Mouse (Mus musculus) limb, embryonic 14.5 days (tissue): ENCODE data around the gene Cacna1a. TPM values are rescaled to one million over a fixed set of nuclear protein-coding genes. Genes with fewer than 3 reads are reported as not detected.

Source experiments
- ATAC-seq: fragments of 200-750 bp; cut with Nextera tagmentation; 2 replicates; pipeline ENCODE4 v1.8.0; 2017; ENCODE audit warnings: low read depth, moderate number of reproducible peaks, moderate TSS enrichment; ENCODE audit not compliant: low FRiP score
- DNase-seq: peaks from one replicate; pipeline ENCODE4 v3.0.0-alpha.2; 2015; ENCODE audit warnings: low spot score
- H3K27ac ChIP-seq: fragments of 300-500 bp; sonication (generic); replicated peaks from 2 replicates; pipeline ENCODE4 v1.5.1; 2014; ENCODE audit warnings: low read depth, mild to moderate bottlenecking, low read length, moderate library complexity, mixed read lengths
- H3K27me3 ChIP-seq: fragments of 300-500 bp; sonication (generic); 2 replicates; pipeline ENCODE4 v1.6.1; 2014; ENCODE audit warnings: low read length, mixed read lengths; ENCODE audit not compliant: control insufficient read depth, insufficient read depth
- H3K36me3 ChIP-seq: fragments of 300-500 bp; sonication (generic); 2 replicates; pipeline ENCODE4 v1.6.1; 2014; ENCODE audit warnings: mild to moderate bottlenecking, low read length, moderate library complexity, mixed read lengths; ENCODE audit not compliant: control insufficient read depth, insufficient read depth
- H3K4me1 ChIP-seq: fragments of 300-500 bp; sonication (generic); 2 replicates; pipeline ENCODE4 v1.6.1; 2014; ENCODE audit warnings: antibody characterized with exemption, low read length, mixed read lengths; ENCODE audit not compliant: control insufficient read depth, insufficient read depth
- H3K4me2 ChIP-seq: fragments of 300-500 bp; sonication (generic); replicated peaks from 2 replicates; pipeline ENCODE4 v1.6.1; 2014; ENCODE audit warnings: low read depth, mild to moderate bottlenecking, low read length, moderate library complexity; ENCODE audit not compliant: severe bottlenecking
- H3K4me3 ChIP-seq: fragments of 300-500 bp; sonication (generic); replicated peaks from 2 replicates; pipeline ENCODE4 v1.5.1; 2014; ENCODE audit warnings: low read length
- H3K9ac ChIP-seq: fragments of 300-500 bp; sonication (generic); 2 replicates; pipeline ENCODE4 v1.6.1; 2014; ENCODE audit warnings: mild to moderate bottlenecking, low read depth, low read length, moderate library complexity; ENCODE audit not compliant: severe bottlenecking
- H3K9me3 ChIP-seq: fragments of 300-500 bp; sonication (generic); 2 replicates; pipeline ENCODE4 v1.6.1; 2016; ENCODE audit warnings: low read length; ENCODE audit not compliant: control insufficient read depth
- POLR2A ChIP-seq: fragments of 200-500 bp; IDR thresholded peaks from 2 replicates; pipeline ENCODE4 v1.8.0; 2012; ENCODE audit warnings: inconsistent platforms, mild to moderate bottlenecking, moderate library complexity, borderline replicate concordance; ENCODE audit not compliant: insufficient read depth, insufficient read length; ENCODE audit errors: extremely low read depth
- WGBS: fragments of 180-500 bp; shearing (Covaris S2); extraction: QIAGEN DNeasy Blood & Tissue Kit; methylation state at CpG from one replicate; pipeline ENCODE4 v1.1.7; 2014; 5-methylcytosine and 5-hydroxymethylcytosine counted together
- polyA plus RNA-seq, 2 experiments: library from polyadenylated mRNA; depleted of rRNA in 1 of 2; stranded (reverse) in 1 of 2; unstranded in 1 of 2; fragments of >200 nt; fragmentation: Nextera tagmentation in 1 of 2; extraction: Ambion mirVana in 1 of 2; gene quantifications; 2 replicates each; pipeline versions ENCODE4 v1.2.1 to v1.2.3; 2012 to 2014

Gene Cacna1a
- polyA plus RNA-seq, 2 experiments = 6.8 to 24.3 TPM

GRCm38 (mm10) chr8:84567541-84567940 lies 179.3 kb downstream of the Cacna1a start:
- WGBS = 72% methylated on average over 19 of the region's 19 CpGs
- DNase-seq (no peak), ATAC-seq (no peak)
- Histone ChIP-seq H3K9me3 (no peaks in the 10 kb centered on the region), H3K36me3 (no peaks in the 10 kb centered on the region), H3K4me3 (no peak overlapping the region), H3K27ac (no peak overlapping the region), H3K9ac (no peak overlapping the region), H3K4me2 (no peak overlapping the region), H3K27me3 (no peaks in the 10 kb centered on the region), H3K4me1 (no peaks in the 10 kb centered on the region)
- no peak for TF ChIP-seq POLR2A

GRCm38 (mm10) chr8:84568737-84569136 lies 180.5 kb downstream of the Cacna1a start:
- H3K4me2 ChIP-seq = no peak overlapping the region
- no peak overlapping the region for H3K27ac ChIP-seq
- ATAC-seq (no peak), DNase-seq (no peak)
- H3K9ac ChIP-seq = no peak overlapping the region
- H3K36me3 ChIP-seq = no peaks in the 10 kb centered on the region
- TF ChIP-seq POLR2A = no peak
- H3K27me3 ChIP-seq = no peaks in the 10 kb centered on the region
- 83% methylated on average over 8 of the region's 8 CpGs for WGBS
- H3K4me1 ChIP-seq = no peaks in the 10 kb centered on the region
- no peaks in the 10 kb centered on the region for H3K9me3 ChIP-seq
- H3K4me3 ChIP-seq = no peak overlapping the region

GRCm38 (mm10) chr8:84569921-84570673 lies 181.9 kb downstream of the Cacna1a start:
- no peak overlapping the region for H3K27ac ChIP-seq
- H3K4me1 ChIP-seq = no peaks in the 10 kb centered on the region
- TF ChIP-seq POLR2A = no peak
- no peaks in the 10 kb centered on the region for H3K9me3 ChIP-seq
- 29% methylated on average over 25 of the region's 25 CpGs for WGBS
- ATAC-seq = no peak
- 0 out of 2 replicates have a peak overlapping the region, but pooled peaks have one; percentile 8 for H3K4me2 ChIP-seq
- H3K36me3 ChIP-seq = no peaks in the 10 kb centered on the region
- no peaks in the 10 kb centered on the region for H3K27me3 ChIP-seq
- DNase-seq = peak; percentile 22
- H3K4me3 ChIP-seq = 0 out of 2 replicates have a peak overlapping the region, but pooled peaks have one; percentile 0
- H3K9ac ChIP-seq = 0 out of 2 replicates have a peak overlapping the region, but pooled peaks have one; percentile 25

GRCm38 (mm10) chr8:84577432-84577831 lies 189.2 kb downstream of the Cacna1a start:
- DNase-seq (no peak), ATAC-seq (no peak)
- no peak for TF ChIP-seq POLR2A
- Histone ChIP-seq H3K27me3 (no peaks in the 10 kb centered on the region), H3K4me3 (no peak overlapping the region), H3K36me3 (no peaks in the 10 kb centered on the region), H3K4me2 (no peak overlapping the region), H3K9ac (no peak overlapping the region), H3K9me3 (no peaks in the 10 kb centered on the region), H3K27ac (no peak overlapping the region), H3K4me1 (no peaks in the 10 kb centered on the region)
- whole genome bisulfite sequencing = 79% methylated on average over 4 of the region's 4 CpGs

GRCm38 (mm10) chr8:84579595-84579994 lies 191.4 kb downstream of the Cacna1a start:
- no peaks in the 10 kb centered on the region for H3K36me3 ChIP-seq
- WGBS = 18% methylated on average over 3 of the region's 3 CpGs
- DNase-seq (peak; percentile 42), ATAC-seq (peak; percentile 34; the same call in 1 of the 2 replicates)
- no peaks in the 10 kb centered on the region for H3K27me3 ChIP-seq
- no peak overlapping the region for H3K27ac ChIP-seq
- H3K4me3 ChIP-seq = no peak overlapping the region
- no peak overlapping the region for H3K9ac ChIP-seq
- TF ChIP-seq POLR2A = no peak
- no peak overlapping the region for H3K4me2 ChIP-seq
- H3K9me3 ChIP-seq = no peaks in the 10 kb centered on the region
- H3K4me1 ChIP-seq = no peaks in the 10 kb centered on the region
